Comparison of ENCODE assay signal across 31 mouse cellular contexts in the genomic region with DNA sequence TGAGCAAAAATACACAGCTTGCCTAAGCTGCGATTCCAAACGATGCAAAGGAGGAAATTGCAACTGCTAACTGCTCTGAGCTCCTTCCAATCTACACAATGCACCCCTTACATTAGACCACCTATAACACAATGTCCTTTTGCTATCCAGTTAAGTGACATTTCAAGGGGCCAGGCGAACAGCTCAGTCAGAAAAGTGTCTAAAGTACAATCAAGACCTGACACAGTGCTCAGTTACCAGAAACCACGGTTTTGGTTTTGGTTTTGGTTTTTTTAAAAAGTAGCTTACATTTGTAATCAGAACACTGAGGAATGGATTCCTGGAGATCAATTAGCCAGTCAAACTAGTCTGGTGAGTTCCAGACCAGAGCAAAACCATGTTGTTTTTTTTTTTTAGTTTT. TPM values are rescaled to one million over a fixed set of nuclear protein-coding genes. Genes with fewer than 3 reads are reported as not detected.
DNase-seq lines count a peak whose midpoint lies in the region; ATAC-seq and TF ChIP-seq lines count a peak whose summit lies in the region.
"Had no signal": no experiment of that assay in that cellular context is flagged by ENCODE, and none has a peak within 500 bp of the region (broad histone marks: within the 10 kb centered on the region; RNA-seq: fewer than 3 reads in every experiment).

No protein-coding gene starts in this region.

- no peaks in the 10 kb centered on the region for H3K4me1 ChIP-seq in lung, postnatal 0 days (ENCODE audit: insufficient read depth, low read depth, low read length)
- H3K4me1 ChIP-seq in CH12.LX (ENCODE audit: control insufficient read depth in 1 of 2, insufficient read depth in 2 of 2) = peaks cover 0 to 22% of the 10 kb centered on the region in 2 experiments; a peak in 2 of 4 replicates
- H3K4me1 ChIP-seq: forebrain, embryonic 15.5 days; heart, embryonic 12.5 days; hindbrain, embryonic 13.5 days; liver, embryonic 12.5 days; midbrain, embryonic 10.5 days; midbrain, embryonic 15.5 days; neural tube, embryonic 12.5 days; stomach, embryonic 15.5 days had no signal

- no peaks in the 10 kb centered on the region for H3K9me3 ChIP-seq in lung, postnatal 0 days (ENCODE audit: low read length)
- no peaks in the 10 kb centered on the region for H3K9me3 ChIP-seq in CH12.LX (replicated peaks; ENCODE audit: low read length)
- H3K9me3 ChIP-seq: forebrain, embryonic 15.5 days; heart, embryonic 12.5 days; hindbrain, embryonic 13.5 days; liver, embryonic 12.5 days; midbrain, embryonic 10.5 days; midbrain, embryonic 15.5 days; neural tube, embryonic 12.5 days; stomach, embryonic 15.5 days had no signal

- in situ Hi-C loops in CH12.LX (cut with MboI; ENCODE audit: low pct_ligation_motif_present, low pct_unique_long_range_greater_than_20kb, low sequenced_read_pairs) = no loop called here

- H3K27me3 ChIP-seq in lung, postnatal 0 days (replicated peaks; ENCODE audit: insufficient read depth, low read length) = no peaks in the 10 kb centered on the region
- no peaks in the 10 kb centered on the region for H3K27me3 ChIP-seq in CH12.LX (replicated peaks)
- H3K27me3 ChIP-seq: forebrain, embryonic 15.5 days; heart, embryonic 12.5 days; hindbrain, embryonic 13.5 days; liver, embryonic 12.5 days; midbrain, embryonic 15.5 days; neural tube, embryonic 12.5 days; stomach, embryonic 15.5 days had no signal

- H3K79me2 ChIP-seq in CH12.LX (replicated peaks; ENCODE audit: control insufficient read depth, extremely low read depth, insufficient read depth, poor library complexity, severe bottlenecking) = no peaks in the 10 kb centered on the region; the same call in 1 of the 2 replicates

- dilution Hi-C loops in CH12.LX (cut with MboI; ENCODE audit: extremely low pct_ligation_motif_present, extremely low pct_unique_long_range_greater_than_20kb, low sequenced_read_pairs) = loop anchor here (25.0 kb wide), 1 partner anchor 108 kb away; no protein-coding TSS in a partner anchor

- H3K4me3 ChIP-seq in lung, postnatal 0 days (ENCODE audit: low read depth, low read length) = no peak overlapping the region
- no peak overlapping the region for H3K4me3 ChIP-seq in CH12.LX (replicated peaks in 1 of 3; ENCODE audit: low read depth in 2 of 3, low read length in 2 of 3, poor library complexity in 1 of 3)
- H3K4me3 ChIP-seq: forebrain, embryonic 15.5 days; heart, adult 2 months; heart, embryonic 12.5 days; hindbrain, embryonic 13.5 days; layer of hippocampus, adult 2 months; liver, embryonic 12.5 days; midbrain, embryonic 10.5 days; midbrain, embryonic 15.5 days; neural tube, embryonic 12.5 days; stomach, embryonic 15.5 days had no signal

- no peak overlapping the region for H3K9ac ChIP-seq in lung, postnatal 0 days (replicated peaks; ENCODE audit: low read depth)
- no peak overlapping the region for H3K9ac ChIP-seq in CH12.LX (ENCODE audit: insufficient read depth, low read depth)
- H3K9ac ChIP-seq: forebrain, embryonic 15.5 days; heart, embryonic 12.5 days; hindbrain, embryonic 13.5 days; liver, embryonic 12.5 days; liver, postnatal 0 days; midbrain, embryonic 15.5 days; neural tube, embryonic 12.5 days; stomach, embryonic 15.5 days had no signal

- TF ChIP-seq POLR2A in CH12.LX (IDR thresholded peaks at IDR 0.05; ENCODE audit: low read depth, low read length) = no peak

- peak; percentile 22 for DNase-seq in lung, postnatal 0 days (ENCODE audit: low spot score)
- no peak for DNase-seq in lung, postnatal 36 days
- DNase-seq in CD4-positive, CD25-positive, alpha-beta regulatory T cell, adult 2 months (ENCODE audit: low read depth, low spot score) = peak; percentile 51
- DNase-seq in CH12.LX (ENCODE audit: extremely low read depth) = no peak
- peak; percentile 66 for DNase-seq in induced T-regulatory cell, adult 2 months (ENCODE audit: low read depth)
- DNase-seq in urinary bladder, postnatal 4 days (ENCODE audit: low spot score in 2 of 2) = no peak
- DNase-seq: adrenal gland, postnatal 25 days; B cell, adult 2 months; cerebellum, adult 11-12 months; cerebellum, adult 9-11 months; gastrocnemius, postnatal 36 days; heart, adult 2 months; heart, postnatal 4 days; kidney, adult 8-10 months; kidney, postnatal 14 days; layer of hippocampus, postnatal 36 days; left cerebral cortex, postnatal 4 days; liver, postnatal 0 days; lung, postnatal 10 days; thymus, adult 18-20 months; thymus, postnatal 25 days had no signal

- peak overlapping the region; percentile 4; the same call in 1 of the 2 replicates for H3K27ac ChIP-seq in lung, postnatal 0 days (ENCODE audit: low read length)
- peak overlapping the region; percentile 24; the same call in 1 of the 2 replicates for H3K27ac ChIP-seq in CH12.LX (ENCODE audit: insufficient read depth, low read depth)
- H3K27ac ChIP-seq: forebrain, embryonic 15.5 days; heart, adult 2 months; hindbrain, embryonic 13.5 days; layer of hippocampus, adult 2 months; liver, embryonic 12.5 days; midbrain, embryonic 10.5 days; midbrain, embryonic 15.5 days; neural tube, embryonic 12.5 days; stomach, embryonic 15.5 days had no signal

- no peak for ATAC-seq in lung, postnatal 0 days
- ATAC-seq in monocyte, adult 5-6 weeks (replicated peaks; ENCODE audit: insufficient number of reproducible peaks, low FRiP score, low TSS enrichment, poor library complexity, severe bottlenecking) = no peak
- ATAC-seq: forebrain, embryonic 15.5 days; liver, embryonic 12.5 days; liver, postnatal 0 days; midbrain, embryonic 15.5 days had no signal

- 0 out of 2 replicates have a peak overlapping the region, but pooled peaks have one; percentile 3 for H3K4me2 ChIP-seq in lung, postnatal 0 days (replicated peaks; ENCODE audit: low read depth, low read length)
- H3K4me2 ChIP-seq in CH12.LX (ENCODE audit: insufficient read depth, low read depth, poor library complexity, severe bottlenecking) = no peak overlapping the region
- H3K4me2 ChIP-seq: forebrain, embryonic 15.5 days; heart, embryonic 12.5 days; hindbrain, embryonic 13.5 days; liver, embryonic 12.5 days; midbrain, embryonic 15.5 days; neural tube, embryonic 12.5 days; stomach, embryonic 15.5 days had no signal

- TF ChIP-seq CTCF in lung, postnatal 0 days (IDR thresholded peaks at IDR 0.05) = no peak
- TF ChIP-seq CTCF in CH12.LX (conservative IDR thresholded peaks at IDR 0.05 in 1 of 2, IDR thresholded peaks at IDR 0.05 in 1 of 2; ENCODE audit: low read depth in 2 of 2, low read length in 2 of 2) = no peak

- no peak for TF ChIP-seq RAD21 in CH12.LX (IDR thresholded peaks at IDR 0.05; ENCODE audit: low read depth, low read length)

- no peaks in the 10 kb centered on the region; the same call in 1 of the 2 replicates for H3K36me3 ChIP-seq in lung, postnatal 0 days (ENCODE audit: insufficient read depth, low read length)
- H3K36me3 ChIP-seq in CH12.LX (replicated peaks in 1 of 2; ENCODE audit: control insufficient read depth in 1 of 2, insufficient read depth in 1 of 2, low read length in 1 of 2) = peaks cover 52 to 81% of the 10 kb centered on the region in 2 experiments

- 50% methylated on average over 4 of the region's 4 CpGs for WGBS in lung, postnatal 0 days

- TF ChIP-seq EP300 in lung, postnatal 0 days (IDR thresholded peaks at IDR 0.05) = no peak
- no peak for TF ChIP-seq EP300 in CH12.LX (IDR thresholded peaks at IDR 0.05; ENCODE audit: low read length)

TF ChIP-seq in CH12.LX, 34 proteins besides CTCF, POLR2A, EP300 and RAD21:
- peak; percentile 29 for TF ChIP-seq ZNF384 (IDR thresholded peaks at IDR 0.05; ENCODE audit: low read depth, low read length)
- TF ChIP-seq JUND (conservative IDR thresholded peaks at IDR 0.05; ENCODE audit: low read depth, low read length) = no peak

RNA-seq across cellular contexts. Expression of a gene that starts 20.8 kb away (rescaled TPM):
- 8.7 and 9.0 TPM in 2 replicates for polyA plus RNA-seq in lung, postnatal 0 days (2015; fragmentation: Nextera tagmentation; extraction: Ambion mirVana)
- total RNA-seq in CH12.LX (2012; rRNA removed) (17.8 and 19.7 TPM in 2 replicates), CH12.LX (2014; rRNA removed) (19.1 and 20.8 TPM in 2 replicates)
- polyA plus RNA-seq in CH12.LX (2012; ENCODE audit: insufficient read length, low read depth) = 22.3 and 22.9 TPM in 2 replicates
- 27.2 to 49.6 TPM (median 31.8 TPM) in 3 replicates for total RNA-seq in monocyte, adult 5-6 weeks (2017)

Comparison
In these comparisons a context has a peak if more than half of its experiments do, and no peak if none do; other contexts are left out.
1. DNase-seq: peak in lung, postnatal 0 days (single experiment), CD4-positive, CD25-positive, alpha-beta regulatory T cell, adult 2 months (single experiment) and induced T-regulatory cell, adult 2 months (single experiment); none in lung, postnatal 36 days (single experiment), CH12.LX (single experiment) and urinary bladder, postnatal 4 days (0 of 2).